Mouse (Mus musculus): Measurements from ENCODE around the gene Adipoq. TPM values are rescaled to one million over a fixed set of nuclear protein-coding genes. Genes with fewer than 3 reads are reported as not detected.
A peak's percentile ranks its signal among the peaks of the same experiment; 100 is the strongest.

Gene Adipoq
- total and polyA plus RNA-seq, 2 experiments, result 1.2 TPM; not detected in 1

DNA sequence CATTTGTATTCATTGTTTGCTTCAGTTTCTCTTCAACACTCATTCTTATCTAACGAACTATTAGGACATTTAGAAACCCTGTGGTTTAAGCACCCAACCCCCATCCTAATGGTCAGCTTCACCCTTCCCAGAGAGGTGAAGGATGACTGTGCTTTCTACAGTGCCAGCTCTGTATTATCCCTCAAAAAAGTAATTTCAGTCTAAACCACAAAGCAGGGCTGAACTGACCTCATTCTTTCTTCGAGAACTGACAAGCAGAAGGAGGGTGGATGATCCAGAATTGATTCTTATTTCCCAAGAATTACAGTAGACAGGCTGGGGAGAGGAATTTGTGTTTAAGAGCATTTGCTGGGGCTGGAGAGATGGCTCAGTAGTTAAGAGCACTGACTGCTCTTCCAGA is 13.4 kb downstream of the Adipoq start:
- WGBS, result 78% methylated on average over 2 of the region's 2 CpGs

DNA sequence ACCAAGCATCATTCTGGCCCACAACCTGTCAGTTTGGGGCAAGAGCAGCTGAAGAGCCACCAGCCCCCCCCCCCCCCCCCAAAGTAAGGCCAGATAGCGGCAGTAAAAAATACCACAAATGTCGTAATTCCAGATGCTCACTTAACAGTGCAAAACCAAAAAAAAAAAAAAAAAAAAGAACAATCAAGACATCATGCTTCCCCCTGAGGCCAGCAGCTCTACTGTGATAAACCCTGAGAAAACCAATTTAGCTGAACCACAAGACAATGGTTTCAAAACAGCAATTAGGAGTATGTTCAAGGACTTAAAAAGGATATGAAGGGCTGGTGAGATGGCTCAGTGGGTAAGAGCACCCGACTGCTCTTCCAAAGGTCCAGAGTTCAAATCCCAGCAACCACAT is 15.8 kb downstream of the Adipoq start:
- no peaks in the 10 kb centered on the region for H3K79me2 ChIP-seq (ENCODE audit: control insufficient read depth, insufficient read depth, low read length)
- no peaks in the 10 kb centered on the region for H3K27me3 ChIP-seq (ENCODE audit: control insufficient read depth, insufficient read depth, low read length)
- TF ChIP-seq CTCF (IDR thresholded peaks at IDR 0.05; ENCODE audit: low read depth, low read length), result no peak
- no peak for TF ChIP-seq POLR2A (IDR thresholded peaks at IDR 0.05; ENCODE audit: extremely low read depth, insufficient read depth, low read length)
- no peaks in the 10 kb centered on the region for H3K36me3 ChIP-seq (ENCODE audit: control insufficient read depth, insufficient read depth, low read length)
- H3K27ac ChIP-seq (replicated peaks; ENCODE audit: insufficient read depth, low read depth, low read length), result no peak overlapping the region
- DNase-seq (ENCODE audit: extremely low read depth, low read depth, low spot score), result no peak
- no peaks in the 10 kb centered on the region for H3K4me1 ChIP-seq (ENCODE audit: control insufficient read depth, insufficient read depth, low read length)
- H3K4me3 ChIP-seq (ENCODE audit: insufficient read depth, low read depth, low read length), result no peak overlapping the region
- H3K9ac ChIP-seq (ENCODE audit: low read depth, low read length), result no peak overlapping the region
- 94% methylated on average over 3 of the region's 3 CpGs for WGBS

More for the DNA sequence above, 13.4 kb downstream of the Adipoq start:
- DNase-seq (ENCODE audit: extremely low read depth, low read depth, low spot score), result no peak
- Histone ChIP-seq H3K4me1 (ENCODE audit: control insufficient read depth, insufficient read depth, low read length) (no peaks in the 10 kb centered on the region), H3K4me3 (ENCODE audit: insufficient read depth, low read depth, low read length) (no peak overlapping the region), H3K79me2 (ENCODE audit: control insufficient read depth, insufficient read depth, low read length) (no peaks in the 10 kb centered on the region), H3K36me3 (ENCODE audit: control insufficient read depth, insufficient read depth, low read length) (no peaks in the 10 kb centered on the region), H3K27ac (replicated peaks; ENCODE audit: insufficient read depth, low read depth, low read length) (no peak overlapping the region), H3K27me3 (ENCODE audit: control insufficient read depth, insufficient read depth, low read length) (no peaks in the 10 kb centered on the region), H3K9ac (ENCODE audit: low read depth, low read length) (no peak overlapping the region)
- TF ChIP-seq CTCF (IDR thresholded peaks at IDR 0.05; ENCODE audit: low read depth, low read length), result no peak
- no peak for TF ChIP-seq POLR2A (IDR thresholded peaks at IDR 0.05; ENCODE audit: extremely low read depth, insufficient read depth, low read length)

DNA sequence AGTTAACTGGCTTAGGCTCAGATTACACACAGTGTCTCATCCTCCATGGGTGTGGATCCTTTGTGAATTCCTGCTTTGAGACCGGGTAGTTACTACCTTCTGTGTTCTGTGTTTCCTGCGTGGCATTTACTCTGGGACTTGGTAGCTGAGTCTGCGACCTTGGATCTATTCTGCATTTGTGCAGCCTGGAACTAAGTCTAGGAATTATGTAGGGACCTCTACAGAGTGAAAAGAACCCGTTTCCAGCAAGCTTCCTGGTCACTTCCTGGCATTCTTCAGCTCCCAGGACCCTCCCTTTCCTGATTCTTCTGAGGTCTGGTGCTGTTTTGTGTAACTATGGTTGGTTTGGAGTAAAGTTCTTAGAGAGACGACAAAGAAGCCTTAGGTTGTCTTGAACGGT is 18.1 kb downstream of the Adipoq start:
- DNase-seq (ENCODE audit: extremely low read depth, low read depth, low spot score), result no peak
- 74% methylated on average over 6 of the region's 6 CpGs for WGBS
- TF ChIP-seq CTCF (IDR thresholded peaks at IDR 0.05; ENCODE audit: low read depth, low read length) (no peak), POLR2A (IDR thresholded peaks at IDR 0.05; ENCODE audit: extremely low read depth, insufficient read depth, low read length) (no peak)
- Histone ChIP-seq H3K27ac (replicated peaks; ENCODE audit: insufficient read depth, low read depth, low read length) (peak overlapping the region; percentile 37), H3K27me3 (ENCODE audit: control insufficient read depth, insufficient read depth, low read length) (no peaks in the 10 kb centered on the region), H3K4me1 (ENCODE audit: control insufficient read depth, insufficient read depth, low read length) (no peaks in the 10 kb centered on the region; the same call in 1 of the 2 replicates), H3K79me2 (ENCODE audit: control insufficient read depth, insufficient read depth, low read length) (no peaks in the 10 kb centered on the region), H3K9ac (ENCODE audit: low read depth, low read length) (no peak overlapping the region), H3K4me3 (ENCODE audit: insufficient read depth, low read depth, low read length) (no peak overlapping the region), H3K36me3 (ENCODE audit: control insufficient read depth, insufficient read depth, low read length) (no peaks in the 10 kb centered on the region)

DNA sequence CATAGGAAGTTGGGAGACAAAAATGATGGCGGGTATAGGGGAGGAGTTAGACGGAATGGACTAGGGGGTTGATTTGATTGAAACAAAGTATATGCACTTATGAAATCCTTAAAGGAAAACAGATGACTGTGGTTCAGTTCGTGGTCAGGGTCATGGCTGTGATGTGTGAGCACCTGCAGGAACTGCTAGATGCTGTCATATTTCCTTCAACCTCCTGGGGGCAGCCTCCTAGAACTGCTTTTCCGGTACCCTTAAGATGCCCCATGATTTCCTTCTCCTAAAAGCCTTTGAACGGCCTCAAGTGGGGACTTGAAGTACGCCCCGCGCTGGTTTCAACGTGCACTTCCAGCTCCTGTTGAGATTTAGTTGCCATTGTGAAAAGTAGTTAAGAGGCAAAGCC is 19.1 kb downstream of the Adipoq start:
- H3K27me3 ChIP-seq (ENCODE audit: control insufficient read depth, insufficient read depth, low read length), result no peaks in the 10 kb centered on the region
- no peak overlapping the region for H3K9ac ChIP-seq (ENCODE audit: low read depth, low read length)
- no peaks in the 10 kb centered on the region for H3K79me2 ChIP-seq (ENCODE audit: control insufficient read depth, insufficient read depth, low read length)
- no peak overlapping the region for H3K27ac ChIP-seq (replicated peaks; ENCODE audit: insufficient read depth, low read depth, low read length)
- 83% methylated on average over 9 of the region's 9 CpGs for WGBS
- H3K36me3 ChIP-seq (ENCODE audit: control insufficient read depth, insufficient read depth, low read length), result no peaks in the 10 kb centered on the region
- TF ChIP-seq CTCF (IDR thresholded peaks at IDR 0.05; ENCODE audit: low read depth, low read length) (peak; percentile 25; the same call in 1 of the 2 replicates), POLR2A (IDR thresholded peaks at IDR 0.05; ENCODE audit: extremely low read depth, insufficient read depth, low read length) (no peak)
- H3K4me3 ChIP-seq (ENCODE audit: insufficient read depth, low read depth, low read length), result no peak overlapping the region
- DNase-seq (ENCODE audit: extremely low read depth, low read depth, low spot score), result no peak
- no peaks in the 10 kb centered on the region; the same call in 1 of the 2 replicates for H3K4me1 ChIP-seq (ENCODE audit: control insufficient read depth, insufficient read depth, low read length)

DNA sequence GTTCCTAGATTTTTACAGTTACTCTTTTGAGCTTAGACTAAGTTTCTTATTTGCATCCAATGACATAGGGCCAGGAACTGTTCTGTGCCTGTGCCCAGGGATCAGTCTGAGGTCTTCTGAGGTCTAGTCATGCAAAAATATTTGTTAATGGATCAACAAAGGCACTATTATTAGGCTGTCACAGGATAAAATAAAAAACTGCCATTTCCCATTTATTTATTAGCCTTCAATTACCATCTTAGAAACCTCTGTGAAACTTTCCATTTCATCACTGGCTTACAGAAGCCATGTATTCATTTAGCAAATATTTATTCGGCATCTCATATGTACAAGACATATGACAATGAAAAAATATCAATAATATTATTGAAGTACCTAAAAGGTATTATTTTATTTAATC is 20.3 kb downstream of the Adipoq start:
- H3K27ac ChIP-seq (replicated peaks; ENCODE audit: insufficient read depth, low read depth, low read length), result no peak overlapping the region
- WGBS, result 91% methylated on average over 1 of the region's 1 CpGs
- no peaks in the 10 kb centered on the region; the same call in 1 of the 2 replicates for H3K4me1 ChIP-seq (ENCODE audit: control insufficient read depth, insufficient read depth, low read length)
- no peak overlapping the region for H3K9ac ChIP-seq (ENCODE audit: low read depth, low read length)
- H3K79me2 ChIP-seq (ENCODE audit: control insufficient read depth, insufficient read depth, low read length), result no peaks in the 10 kb centered on the region
- DNase-seq (ENCODE audit: extremely low read depth, low read depth, low spot score), result no peak
- no peaks in the 10 kb centered on the region for H3K27me3 ChIP-seq (ENCODE audit: control insufficient read depth, insufficient read depth, low read length)
- TF ChIP-seq CTCF (IDR thresholded peaks at IDR 0.05; ENCODE audit: low read depth, low read length), result no peak
- no peak for TF ChIP-seq POLR2A (IDR thresholded peaks at IDR 0.05; ENCODE audit: extremely low read depth, insufficient read depth, low read length)
- no peaks in the 10 kb centered on the region for H3K36me3 ChIP-seq (ENCODE audit: control insufficient read depth, insufficient read depth, low read length)
- H3K4me3 ChIP-seq (ENCODE audit: insufficient read depth, low read depth, low read length), result no peak overlapping the region

DNA sequence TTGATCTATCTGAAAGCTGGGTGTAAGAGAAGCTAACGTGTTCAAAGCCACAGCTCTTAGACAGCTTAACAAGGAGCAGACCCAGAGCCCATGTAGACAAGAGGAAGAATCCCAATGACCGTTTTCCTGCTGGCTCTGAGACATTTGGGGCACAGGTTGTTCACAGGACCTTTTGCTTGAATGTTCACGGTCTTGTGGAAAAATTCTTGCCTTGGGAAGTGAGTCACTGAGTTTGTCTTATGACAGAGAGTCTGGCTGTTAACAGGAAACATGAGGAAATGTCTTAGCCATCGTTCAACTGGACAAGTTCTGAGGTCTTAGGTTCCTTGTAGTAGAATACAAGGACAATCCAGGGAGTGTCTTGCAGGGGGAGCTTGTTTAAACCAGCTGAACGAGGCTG is 20.7 kb downstream of the Adipoq start:
- Histone ChIP-seq H3K27me3 (ENCODE audit: control insufficient read depth, insufficient read depth, low read length) (no peaks in the 10 kb centered on the region), H3K79me2 (ENCODE audit: control insufficient read depth, insufficient read depth, low read length) (no peaks in the 10 kb centered on the region), H3K36me3 (ENCODE audit: control insufficient read depth, insufficient read depth, low read length) (no peaks in the 10 kb centered on the region), H3K4me1 (ENCODE audit: control insufficient read depth, insufficient read depth, low read length) (no peaks in the 10 kb centered on the region; the same call in 1 of the 2 replicates), H3K27ac (replicated peaks; ENCODE audit: insufficient read depth, low read depth, low read length) (no peak overlapping the region), H3K9ac (ENCODE audit: low read depth, low read length) (no peak overlapping the region), H3K4me3 (ENCODE audit: insufficient read depth, low read depth, low read length) (no peak overlapping the region)
- no peak for DNase-seq (ENCODE audit: extremely low read depth, low read depth, low spot score)
- 72% methylated on average over 5 of the region's 5 CpGs for WGBS
- TF ChIP-seq CTCF (IDR thresholded peaks at IDR 0.05; ENCODE audit: low read depth, low read length) (no peak), POLR2A (IDR thresholded peaks at IDR 0.05; ENCODE audit: extremely low read depth, insufficient read depth, low read length) (no peak)
